Mouse (Mus musculus): ENCODE measurements around the gene Skap1. TPM values are rescaled to one million over a fixed set of nuclear protein-coding genes. Genes with fewer than 3 reads are reported as not detected.

Gene Skap1
- polyA plus RNA-seq, 1 experiment from 2014 or later: 9.0 TPM

DNA sequence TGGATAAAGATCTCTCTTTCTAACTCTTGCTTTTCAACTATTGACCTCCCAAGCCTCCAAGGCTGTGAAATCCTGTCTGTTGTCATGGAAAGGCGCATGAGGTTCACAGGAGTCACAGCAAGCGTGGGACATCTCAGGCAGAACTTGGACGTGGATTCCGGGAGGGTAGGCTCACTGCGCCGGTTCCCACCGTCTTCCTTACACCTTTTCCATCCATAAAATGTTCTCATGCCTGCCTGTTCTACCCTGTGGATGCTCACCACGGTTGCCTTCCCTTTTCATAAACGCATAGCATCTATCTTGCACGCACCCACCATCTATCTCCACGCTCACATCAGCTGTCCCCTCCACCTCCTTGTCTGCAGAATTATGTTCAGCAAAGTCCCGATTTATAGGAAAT, 276.4 kb downstream of the Skap1 start:
- Histone ChIP-seq H3K4me1 (replicated peaks) (peaks cover 95% of the 10 kb centered on the region), H3K9ac (peak overlapping the region; percentile 66), H3K9me3 (no peaks in the 10 kb centered on the region), H3K36me3 (no peaks in the 10 kb centered on the region), H3K27ac (replicated peaks) (peak overlapping the region; percentile 99), H3K4me3 (peak overlapping the region; percentile 17), H3K27me3 (no peaks in the 10 kb centered on the region), H3K4me2 (peak overlapping the region; percentile 51)
- no peak for ATAC-seq (ENCODE audit: low read depth)
- WGBS: 20% methylated on average over 12 of the region's 12 CpGs

DNA sequence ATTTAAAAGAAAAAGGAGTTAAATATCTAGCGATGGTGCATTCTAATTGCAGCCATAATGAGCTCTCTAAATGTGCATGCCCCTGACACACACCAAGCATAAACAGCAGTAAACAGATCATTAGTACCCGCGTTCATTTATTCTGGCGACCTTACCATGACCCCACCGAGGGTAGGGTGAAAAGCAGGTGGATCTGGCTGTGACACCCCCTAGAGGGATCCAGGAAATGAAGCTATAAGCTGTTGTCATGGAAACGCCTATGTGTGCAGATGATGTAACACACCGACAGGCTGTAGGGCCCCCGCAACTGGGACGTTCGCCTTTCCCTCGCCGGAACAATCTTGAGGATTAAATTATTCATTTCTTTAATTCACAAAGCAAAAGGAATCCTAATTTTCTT, 277.6 kb downstream of the Skap1 start:
- H3K27me3 ChIP-seq: no peaks in the 10 kb centered on the region
- WGBS: 7% methylated on average over 12 of the region's 12 CpGs
- no peaks in the 10 kb centered on the region for H3K9me3 ChIP-seq
- no peaks in the 10 kb centered on the region for H3K36me3 ChIP-seq
- peaks cover 94% of the 10 kb centered on the region for H3K4me1 ChIP-seq (replicated peaks)
- ATAC-seq (ENCODE audit: low read depth): peak; percentile 78
- 0 out of 2 replicates have a peak overlapping the region, but pooled peaks have one; percentile 17 for H3K4me3 ChIP-seq
- H3K9ac ChIP-seq: peak overlapping the region; percentile 66
- H3K4me2 ChIP-seq: peak overlapping the region; percentile 51
- peak overlapping the region; percentile 99 for H3K27ac ChIP-seq (replicated peaks)

DNA sequence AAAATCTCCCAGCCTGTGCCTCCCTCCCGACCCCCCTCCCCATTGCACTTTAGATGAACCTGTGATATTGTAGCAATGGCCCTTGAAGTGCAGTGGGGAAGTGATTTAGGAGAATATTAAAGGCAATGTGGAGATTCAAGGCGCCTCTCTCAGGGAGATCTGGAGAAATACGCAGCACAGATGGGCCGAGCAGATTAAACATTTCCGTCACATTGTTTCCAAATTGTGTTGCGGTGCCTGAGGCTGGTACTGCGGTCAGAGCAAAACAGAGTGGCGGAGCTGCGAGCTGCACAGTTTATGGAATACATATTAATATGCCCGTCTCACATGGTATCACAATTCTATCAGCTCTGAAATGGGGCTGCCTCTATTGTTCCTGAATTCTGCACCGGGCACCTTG, 278.6 kb downstream of the Skap1 start:
- 17% methylated on average over 11 of the region's 11 CpGs for WGBS
- peaks cover 95% of the 10 kb centered on the region for H3K4me1 ChIP-seq (replicated peaks)
- H3K36me3 ChIP-seq: no peaks in the 10 kb centered on the region
- peak overlapping the region; percentile 51 for H3K4me2 ChIP-seq
- H3K4me3 ChIP-seq: peak overlapping the region; percentile 8
- peak; percentile 51 for ATAC-seq (ENCODE audit: low read depth)
- H3K9ac ChIP-seq: peak overlapping the region; percentile 66
- H3K27me3 ChIP-seq: no peaks in the 10 kb centered on the region
- H3K27ac ChIP-seq (replicated peaks): peak overlapping the region; percentile 99
- H3K9me3 ChIP-seq: no peaks in the 10 kb centered on the region

DNA sequence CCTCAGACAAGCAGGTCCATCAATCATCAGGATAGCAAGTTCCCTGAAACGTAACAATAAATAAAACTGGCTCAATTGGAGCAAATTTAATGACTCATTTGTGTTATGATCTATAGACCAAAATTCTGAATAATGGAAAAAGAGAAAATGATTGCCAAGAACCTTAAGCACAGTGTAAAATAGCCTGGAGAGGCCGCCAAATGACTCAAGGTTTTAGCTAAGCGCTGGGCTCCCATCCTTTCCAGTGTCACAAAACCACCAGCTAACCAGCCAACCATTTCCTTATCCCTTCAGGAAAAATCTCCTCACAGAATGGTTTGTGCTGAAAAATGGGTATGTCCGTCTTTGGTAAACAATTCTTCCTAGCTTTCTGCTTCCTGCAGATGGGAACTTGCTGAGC, 279.5 kb downstream of the Skap1 start:
- 43% methylated on average over 4 of the region's 4 CpGs for WGBS
- no peak overlapping the region for H3K4me3 ChIP-seq
- peak overlapping the region; percentile 66 for H3K9ac ChIP-seq
- no peak for ATAC-seq (ENCODE audit: low read depth)
- no peaks in the 10 kb centered on the region for H3K27me3 ChIP-seq
- H3K27ac ChIP-seq (replicated peaks): peak overlapping the region; percentile 99
- peak overlapping the region; percentile 51 for H3K4me2 ChIP-seq
- peaks cover 90% of the 10 kb centered on the region for H3K4me1 ChIP-seq (replicated peaks)
- H3K36me3 ChIP-seq: no peaks in the 10 kb centered on the region
- no peaks in the 10 kb centered on the region for H3K9me3 ChIP-seq

DNA sequence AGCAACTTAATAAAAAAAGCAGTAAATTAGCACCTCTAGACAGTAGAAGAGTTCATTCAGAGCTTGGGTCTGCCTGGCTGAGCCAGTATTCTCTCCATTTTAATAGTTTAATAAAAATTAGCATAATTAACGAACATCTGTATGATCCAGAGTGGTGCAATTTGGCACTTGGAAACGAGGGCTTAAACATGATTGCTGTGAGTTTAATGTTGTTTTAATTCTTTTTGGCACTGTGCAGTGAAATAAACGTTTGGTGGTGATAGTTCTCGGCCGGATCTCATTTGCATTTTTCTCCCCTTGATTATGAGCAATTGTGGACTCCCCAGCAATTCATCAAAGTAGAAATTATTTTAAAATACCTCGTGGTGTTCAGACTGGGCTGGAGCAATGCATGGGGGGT, 282.3 kb downstream of the Skap1 start:
- Histone ChIP-seq H3K4me2 (peak overlapping the region; percentile 38), H3K9me3 (no peaks in the 10 kb centered on the region), H3K27ac (replicated peaks) (peak overlapping the region; percentile 99), H3K9ac (no peak overlapping the region), H3K27me3 (no peaks in the 10 kb centered on the region), H3K36me3 (no peaks in the 10 kb centered on the region), H3K4me3 (no peak overlapping the region), H3K4me1 (replicated peaks) (peaks cover 73% of the 10 kb centered on the region)
- 45% methylated on average over 6 of the region's 6 CpGs for WGBS
- ATAC-seq (ENCODE audit: low read depth): peak; percentile 26; the same call in 1 of the 2 replicates

DNA sequence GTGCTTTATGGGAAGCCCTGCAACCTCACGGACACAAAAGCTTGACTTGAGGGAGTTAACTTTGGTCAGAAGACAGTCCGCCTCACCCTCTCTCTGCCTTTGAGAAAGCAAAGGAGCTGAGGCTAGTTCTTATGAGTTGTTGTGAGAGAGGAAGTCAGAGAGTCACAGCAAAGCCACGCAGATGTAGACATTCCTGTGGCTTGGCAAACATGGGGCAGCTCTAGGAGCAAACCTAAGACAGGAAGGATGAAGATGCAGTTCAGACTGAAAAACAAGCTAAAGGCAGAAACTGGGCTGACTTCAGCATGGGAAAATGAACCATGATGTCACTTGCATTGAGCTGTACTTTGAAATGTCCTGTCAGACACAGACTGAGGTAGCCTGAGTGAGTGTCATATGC, 283.2 kb downstream of the Skap1 start:
- Histone ChIP-seq H3K4me3 (no peak overlapping the region), H3K27ac (replicated peaks) (peak overlapping the region; percentile 99), H3K27me3 (no peaks in the 10 kb centered on the region), H3K4me1 (replicated peaks) (peaks cover 64% of the 10 kb centered on the region), H3K9me3 (no peaks in the 10 kb centered on the region), H3K36me3 (no peaks in the 10 kb centered on the region), H3K9ac (peak overlapping the region; percentile 42), H3K4me2 (peak overlapping the region; percentile 38)
- no peak for ATAC-seq (ENCODE audit: low read depth)
- WGBS: 70% methylated on average over 3 of the region's 3 CpGs

DNA sequence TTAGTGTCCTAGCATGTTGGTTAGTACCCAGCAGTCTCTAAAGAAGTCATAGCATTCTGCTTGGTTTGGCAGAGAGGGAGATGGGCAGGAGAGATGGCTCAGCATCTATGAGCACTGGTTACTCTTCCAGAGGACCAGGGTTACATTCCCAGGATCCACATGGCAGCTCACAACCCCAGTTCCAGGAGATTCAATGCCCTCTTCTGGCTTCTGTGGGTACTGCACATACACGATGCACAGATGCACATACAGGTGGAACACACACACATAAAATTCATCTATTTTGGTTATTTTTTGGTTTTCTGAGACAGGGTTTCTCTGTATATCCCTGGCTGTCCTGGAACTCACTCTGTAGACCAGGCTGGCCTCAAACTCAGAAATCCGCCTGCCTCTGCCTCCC, 290.9 kb downstream of the Skap1 start:
- no peak overlapping the region for H3K9ac ChIP-seq
- H3K4me3 ChIP-seq: no peak overlapping the region
- H3K27ac ChIP-seq (replicated peaks): no peak overlapping the region
- H3K27me3 ChIP-seq: no peaks in the 10 kb centered on the region
- peaks cover 6% of the 10 kb centered on the region; the same call in 1 of the 2 replicates for H3K4me1 ChIP-seq (replicated peaks)
- 96% methylated on average over 2 of the region's 2 CpGs for WGBS
- no peak overlapping the region for H3K4me2 ChIP-seq
- ATAC-seq (ENCODE audit: low read depth): no peak
- H3K36me3 ChIP-seq: no peaks in the 10 kb centered on the region
- no peaks in the 10 kb centered on the region for H3K9me3 ChIP-seq

DNA sequence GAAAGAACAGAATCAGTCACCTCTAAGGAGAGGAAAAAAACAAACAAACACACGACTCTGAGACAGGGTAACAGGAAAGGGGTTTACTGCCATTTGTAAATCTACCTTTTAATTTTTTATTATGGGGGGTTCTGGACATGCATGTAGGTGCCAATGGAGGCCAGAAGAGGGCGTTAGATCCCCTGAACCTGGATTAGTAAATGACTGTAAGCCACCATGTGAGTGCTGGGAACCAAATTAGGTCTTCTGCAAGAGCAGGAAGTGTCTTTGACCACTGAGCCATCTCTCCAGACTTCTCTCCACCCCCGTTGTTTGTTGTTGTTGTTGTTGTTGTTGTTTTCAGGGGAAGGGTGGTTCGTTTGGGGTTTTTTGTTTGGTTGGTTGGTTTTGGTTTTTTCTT, 293.0 kb downstream of the Skap1 start:
- H3K9me3 ChIP-seq: no peaks in the 10 kb centered on the region
- H3K4me1 ChIP-seq (replicated peaks): peaks cover 12% of the 10 kb centered on the region
- H3K27me3 ChIP-seq: no peaks in the 10 kb centered on the region
- no peak overlapping the region for H3K4me3 ChIP-seq
- no peak overlapping the region for H3K9ac ChIP-seq
- no peaks in the 10 kb centered on the region for H3K36me3 ChIP-seq
- ATAC-seq (ENCODE audit: low read depth): no peak
- H3K27ac ChIP-seq (replicated peaks): no peak overlapping the region
- WGBS: 63% methylated on average over 4 of the region's 4 CpGs
- H3K4me2 ChIP-seq: no peak overlapping the region

DNA sequence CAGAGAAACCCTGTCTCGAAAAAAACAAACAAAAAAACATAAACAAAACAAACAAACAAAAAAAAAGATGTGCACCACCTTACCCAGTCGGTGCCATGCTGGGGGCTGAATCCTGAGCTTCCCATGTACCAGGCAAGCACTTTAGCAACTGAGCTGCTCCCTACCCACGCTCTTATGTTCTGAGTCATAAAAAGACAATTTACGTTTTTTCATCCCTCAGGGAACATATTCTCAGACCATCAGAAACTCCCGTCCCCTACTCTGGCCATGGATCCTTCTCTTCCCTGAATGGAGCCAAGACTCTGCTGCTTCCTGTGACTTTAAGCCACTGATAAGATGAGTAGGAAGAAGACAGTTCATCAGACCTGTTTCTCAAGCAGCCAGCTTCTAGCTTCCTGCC, 294.0 kb downstream of the Skap1 start:
- H3K9ac ChIP-seq: no peak overlapping the region
- no peaks in the 10 kb centered on the region for H3K27me3 ChIP-seq
- 52% methylated on average over 5 of the region's 5 CpGs for WGBS
- H3K4me2 ChIP-seq: no peak overlapping the region
- H3K4me1 ChIP-seq (replicated peaks): peaks cover 22% of the 10 kb centered on the region
- no peak for ATAC-seq (ENCODE audit: low read depth)
- H3K36me3 ChIP-seq: no peaks in the 10 kb centered on the region
- H3K4me3 ChIP-seq: no peak overlapping the region
- no peaks in the 10 kb centered on the region for H3K9me3 ChIP-seq
- no peak overlapping the region for H3K27ac ChIP-seq (replicated peaks)

DNA sequence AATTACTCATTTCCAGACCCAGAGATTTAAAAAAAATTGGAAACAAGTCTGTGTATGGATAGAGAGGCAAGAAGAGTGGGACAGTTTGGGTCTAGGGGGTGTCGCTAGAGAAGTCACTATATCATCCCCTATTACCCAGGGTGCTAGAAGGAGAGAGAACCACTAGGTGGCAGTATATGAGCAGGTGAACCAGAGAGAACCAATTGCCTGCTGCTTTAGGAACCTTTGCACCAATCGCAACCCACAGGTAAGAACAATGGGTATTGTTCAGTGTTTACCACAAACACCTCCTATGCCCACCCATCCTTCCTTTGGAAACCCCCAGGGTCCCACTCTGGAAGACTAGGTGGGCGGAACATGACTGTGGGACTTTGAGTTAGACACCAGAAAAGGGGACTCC, 295.6 kb downstream of the Skap1 start:
- Histone ChIP-seq H3K9ac (no peak overlapping the region), H3K4me2 (no peak overlapping the region), H3K27me3 (no peaks in the 10 kb centered on the region), H3K9me3 (no peaks in the 10 kb centered on the region), H3K36me3 (no peaks in the 10 kb centered on the region), H3K27ac (replicated peaks) (no peak overlapping the region), H3K4me3 (no peak overlapping the region), H3K4me1 (replicated peaks) (peaks cover 37% of the 10 kb centered on the region)
- 43% methylated on average over 3 of the region's 3 CpGs for WGBS
- no peak for ATAC-seq (ENCODE audit: low read depth)

DNA sequence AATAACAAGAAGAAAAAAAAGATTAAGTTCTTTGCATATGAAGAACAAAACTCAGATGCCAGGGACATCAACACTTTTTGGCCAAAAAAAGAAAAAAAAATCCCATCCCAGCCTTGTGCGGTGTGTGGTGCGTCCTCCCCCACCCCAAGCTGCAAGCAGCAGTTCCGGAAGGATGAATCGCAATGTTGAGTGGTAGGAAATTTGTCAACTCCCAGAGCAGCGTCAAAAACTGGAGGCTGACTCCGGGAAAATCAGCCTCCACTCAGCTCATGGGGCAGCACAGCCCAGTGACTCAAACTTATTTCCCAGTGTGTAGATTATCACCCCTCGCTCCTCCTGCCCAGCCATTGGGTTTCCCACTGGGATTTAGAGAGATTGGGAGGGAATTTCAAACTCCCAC, 297.6 kb downstream of the Skap1 start:
- Histone ChIP-seq H3K27ac (replicated peaks) (0 out of 2 replicates have a peak overlapping the region, but pooled peaks have one; percentile 46), H3K4me2 (no peak overlapping the region), H3K9ac (no peak overlapping the region), H3K4me1 (replicated peaks) (peaks cover 56% of the 10 kb centered on the region), H3K27me3 (no peaks in the 10 kb centered on the region), H3K4me3 (no peak overlapping the region), H3K36me3 (peaks cover 5% of the 10 kb centered on the region; the same call in 1 of the 2 replicates), H3K9me3 (no peaks in the 10 kb centered on the region)
- WGBS: 54% methylated on average over 7 of the region's 7 CpGs
- ATAC-seq (ENCODE audit: low read depth): no peak

DNA sequence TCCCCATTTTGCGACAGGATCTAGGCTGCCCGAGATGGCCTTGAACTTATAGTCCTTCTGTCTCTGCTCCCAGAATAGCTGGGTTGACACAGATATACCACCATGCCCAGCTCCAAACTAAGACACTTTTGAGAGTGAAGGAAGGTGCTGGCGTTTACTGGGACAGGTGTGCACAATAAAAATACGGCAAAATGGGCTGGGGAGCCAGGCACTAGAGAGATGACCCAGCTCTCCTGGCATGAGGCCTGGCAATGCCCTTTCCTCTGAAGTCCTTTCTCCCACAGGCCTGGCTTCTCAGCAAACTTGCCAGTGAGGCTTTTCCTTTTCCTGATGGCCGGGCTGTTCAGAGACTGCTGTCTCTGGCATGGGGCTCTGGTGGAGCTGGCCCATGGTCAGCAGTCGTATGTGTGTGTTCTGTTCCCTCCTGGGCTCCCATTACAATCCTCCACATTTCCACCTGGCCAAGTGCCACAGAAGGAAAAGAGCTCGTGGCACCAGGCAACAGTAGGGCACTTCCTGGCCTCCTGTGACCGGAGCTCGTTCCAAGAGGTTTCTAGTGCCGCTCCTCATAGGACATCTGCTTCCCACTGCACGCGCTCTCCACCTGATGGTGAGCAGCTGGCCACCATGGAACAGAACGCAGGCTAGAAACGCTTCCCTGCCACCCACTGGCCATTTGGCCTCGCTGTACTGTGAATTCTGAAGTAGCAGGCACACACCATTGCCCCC, 298.5 kb downstream of the Skap1 start:
- WGBS: 52% methylated on average over 15 of the region's 15 CpGs
- Histone ChIP-seq H3K9ac (no peak overlapping the region), H3K36me3 (peaks cover 7% of the 10 kb centered on the region), H3K4me2 (no peak overlapping the region), H3K4me1 (replicated peaks) (peaks cover 65% of the 10 kb centered on the region), H3K27me3 (no peaks in the 10 kb centered on the region), H3K4me3 (no peak overlapping the region), H3K9me3 (no peaks in the 10 kb centered on the region), H3K27ac (replicated peaks) (peak overlapping the region; percentile 46)
- ATAC-seq (ENCODE audit: low read depth): 0 out of 2 replicates have a peak, but pooled peaks have one; percentile 30
